Mouse (Mus musculus) heart, postnatal 25 days (tissue): ENCODE results near the gene Col5a1. TPM values are rescaled to one million over a fixed set of nuclear protein-coding genes. Genes with fewer than 3 reads are reported as not detected.

Experiments
- DNase-seq: peaks from one replicate; pipeline ENCODE4 v3.0.0; 2022; ENCODE audit warnings: low spot score
- intact Hi-C: fragments of 180-260 bp; cut with DNase I; formaldehyde crosslinking; loops from one replicate; pipeline ENCODE4 v1.15.1; 2025
- total RNA-seq, 2 experiments: library from RNA; stranded (reverse); gene quantifications; 2 replicates each; pipeline ENCODE4 v1.2.3; 2021

Col5a1 gene
- total RNA-seq, 2 experiments from 2014 or later = 50.0 to 58.3 TPM

GRCm38 (mm10) chr2:27954924-27955323 lies 68.7 kb downstream of the Col5a1 start:
- intact Hi-C loops = no loop called here

DNA sequence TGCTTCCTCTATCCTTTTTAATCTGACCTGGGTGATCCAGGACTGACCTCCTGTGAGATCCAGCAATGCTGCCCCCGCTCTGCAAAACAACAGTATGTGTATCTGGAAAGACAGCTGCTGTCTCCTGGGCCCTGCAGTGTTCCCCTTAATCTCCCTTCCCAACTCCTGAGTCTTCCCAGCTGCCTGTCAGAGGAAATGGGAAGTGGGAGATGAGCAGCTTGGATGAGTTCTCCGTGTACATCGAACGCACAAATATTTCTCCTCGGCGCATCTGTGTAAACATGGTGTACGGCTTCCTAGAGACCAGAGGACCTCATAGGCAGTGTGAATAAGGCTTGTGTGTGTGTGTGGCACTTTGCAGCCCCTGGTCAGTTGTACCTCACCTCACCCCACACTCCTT lies 70.5 kb downstream of the Col5a1 start:
- intact Hi-C loops = no loop called here
- no peak for DNase-seq

More at GRCm38 (mm10) chr2:27954924-27955323, 68.7 kb downstream of the Col5a1 start:
- no peak for DNase-seq

- no peak for DNase-seq
- intact Hi-C loops = no loop called here
Observed at GRCm38 (mm10) chr2:27957184-27957583, 71.0 kb downstream of the Col5a1 start.

- intact Hi-C loops = no loop called here
- DNase-seq = no peak
Observed at GRCm38 (mm10) chr2:27959275-27959674, 73.0 kb downstream of the Col5a1 start.

GRCm38 (mm10) chr2:27961190-27961589 lies 75.0 kb downstream of the Col5a1 start:
- no peak for DNase-seq
- intact Hi-C loops = no loop called here

- intact Hi-C loops = no loop called here
- DNase-seq = no peak
Observed at GRCm38 (mm10) chr2:27962406-27962805, 76.2 kb downstream of the Col5a1 start.

DNA sequence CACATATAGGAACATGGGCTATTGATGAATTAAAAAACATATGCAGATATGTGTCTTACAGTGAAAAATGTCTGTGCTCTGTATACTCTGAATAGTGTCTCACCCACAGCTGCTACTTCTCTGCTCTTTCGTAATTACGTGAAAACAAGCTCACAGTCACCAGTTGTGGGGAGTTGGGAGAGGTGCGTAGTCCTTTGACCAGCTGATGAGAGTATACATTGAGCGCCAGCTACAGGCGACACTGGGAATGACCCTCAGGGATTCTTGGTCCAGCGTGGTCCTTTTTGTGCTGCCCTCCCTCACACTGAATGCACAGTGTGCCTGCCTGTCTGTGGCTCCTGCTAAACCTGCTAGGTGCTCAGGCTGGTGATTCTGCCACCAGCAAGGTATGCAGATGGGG lies 82.9 kb downstream of the Col5a1 start:
- intact Hi-C loops = no loop called here
- no peak for DNase-seq

GRCm38 (mm10) chr2:27973840-27974239 lies 87.6 kb downstream of the Col5a1 start:
- intact Hi-C loops = loop anchor here (1.0 to 5.0 kb wide), 3 partner anchors 47 to 422 kb away; no protein-coding TSS in a partner anchor
- no peak for DNase-seq

DNA sequence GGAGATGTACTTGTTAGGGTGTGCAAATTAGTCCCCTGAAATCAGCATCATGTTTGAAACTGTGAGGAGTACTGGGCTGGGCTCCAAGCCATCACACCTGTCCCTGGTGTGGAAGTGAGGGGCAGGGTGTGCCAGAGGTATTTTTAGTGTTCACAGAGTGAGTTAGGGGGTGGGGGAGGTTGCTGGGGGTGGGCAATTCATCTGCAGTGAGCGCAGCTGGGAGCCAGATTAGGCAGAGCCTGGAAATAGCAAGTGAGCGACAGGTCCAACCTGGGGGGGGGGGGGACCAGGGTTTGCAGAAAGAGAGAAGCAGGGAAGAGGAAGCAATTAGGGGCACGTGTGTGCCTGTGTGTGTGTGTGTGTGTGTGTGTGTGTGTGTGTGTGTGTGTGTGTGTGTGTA lies 89.6 kb downstream of the Col5a1 start:
- DNase-seq = no peak
- intact Hi-C loops = loop anchor here (2.0 kb wide), 1 partner anchor 49 kb away; no protein-coding TSS in a partner anchor

DNA sequence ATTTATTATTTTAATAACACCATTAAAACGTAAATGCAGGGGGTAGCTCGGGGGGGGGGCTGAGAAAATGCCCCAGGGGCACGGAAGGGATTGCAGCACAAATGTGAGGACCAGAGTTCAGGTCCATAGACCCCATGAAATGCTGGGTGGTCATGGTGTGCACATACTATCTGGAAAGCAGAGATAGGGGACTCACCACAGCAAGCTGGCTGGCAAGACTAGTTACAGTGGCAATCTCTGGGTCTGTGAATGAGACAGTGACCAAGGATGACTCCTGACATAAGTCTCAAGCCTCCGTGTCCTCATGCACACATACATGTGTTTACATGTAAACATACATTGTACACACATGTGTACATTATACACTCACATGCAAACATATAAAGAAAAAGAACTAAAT lies 90.3 kb downstream of the Col5a1 start:
- intact Hi-C loops = no loop called here
- DNase-seq = no peak

DNA sequence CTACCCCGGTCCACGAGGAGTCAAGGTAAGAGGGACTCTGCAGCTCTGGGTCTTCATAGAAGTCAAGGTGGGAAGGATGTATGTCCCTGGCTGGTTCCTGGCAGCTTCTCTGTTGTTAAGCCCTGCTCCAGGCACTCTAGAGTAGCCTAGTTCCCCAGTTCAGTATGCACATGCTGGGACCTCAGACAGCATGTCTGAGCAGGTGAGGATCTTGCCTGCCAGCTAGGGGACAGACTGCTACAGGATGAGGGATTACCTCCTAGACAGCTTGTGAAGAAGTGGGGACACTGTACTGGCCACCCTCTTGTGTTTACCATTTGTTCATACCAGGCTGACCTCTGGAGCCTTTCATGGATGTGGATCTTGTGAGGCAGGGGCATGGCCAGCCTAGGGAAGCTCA lies 94.8 kb downstream of the Col5a1 start:
- intact Hi-C loops = loop anchor here (5.0 kb wide), 1 partner anchor 436 kb away; no protein-coding TSS in a partner anchor
- DNase-seq = no peak

- intact Hi-C loops = loop anchor here (5.0 kb wide), 1 partner anchor 435 kb away; no protein-coding TSS in a partner anchor
- DNase-seq = no peak
Observed at GRCm38 (mm10) chr2:27981621-27982535, 95.7 kb downstream of the Col5a1 start.

GRCm38 (mm10) chr2:27983093-27983492 lies 96.9 kb downstream of the Col5a1 start:
- intact Hi-C loops = loop anchor here (5.0 kb wide), 1 partner anchor 434 kb away; no protein-coding TSS in a partner anchor

DNA sequence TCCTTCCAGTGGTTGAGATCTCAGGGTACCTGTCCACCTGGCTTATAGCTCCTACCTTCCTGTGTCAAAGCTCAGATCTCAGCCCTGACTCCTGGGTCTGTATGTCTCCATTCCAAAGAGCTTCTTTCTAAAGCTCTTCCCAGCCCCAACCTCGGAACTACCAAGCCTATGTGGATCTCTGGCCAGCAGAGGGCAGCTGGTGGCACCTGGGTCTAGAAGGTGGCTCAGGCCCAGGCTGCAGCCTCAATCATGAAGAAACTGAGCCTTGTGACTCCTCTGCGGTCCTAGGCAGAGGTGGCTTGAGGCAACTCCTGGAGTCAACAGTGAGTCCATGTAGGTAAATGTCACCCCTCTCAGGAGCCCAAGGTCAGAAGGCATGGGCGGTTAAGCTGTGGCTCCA lies 97.7 kb downstream of the Col5a1 start:
- intact Hi-C loops = loop anchor here (5.0 kb wide), 1 partner anchor 433 kb away; no protein-coding TSS in a partner anchor
- DNase-seq = no peak

More at GRCm38 (mm10) chr2:27983093-27983492, 96.9 kb downstream of the Col5a1 start:
- no peak for DNase-seq

DNA sequence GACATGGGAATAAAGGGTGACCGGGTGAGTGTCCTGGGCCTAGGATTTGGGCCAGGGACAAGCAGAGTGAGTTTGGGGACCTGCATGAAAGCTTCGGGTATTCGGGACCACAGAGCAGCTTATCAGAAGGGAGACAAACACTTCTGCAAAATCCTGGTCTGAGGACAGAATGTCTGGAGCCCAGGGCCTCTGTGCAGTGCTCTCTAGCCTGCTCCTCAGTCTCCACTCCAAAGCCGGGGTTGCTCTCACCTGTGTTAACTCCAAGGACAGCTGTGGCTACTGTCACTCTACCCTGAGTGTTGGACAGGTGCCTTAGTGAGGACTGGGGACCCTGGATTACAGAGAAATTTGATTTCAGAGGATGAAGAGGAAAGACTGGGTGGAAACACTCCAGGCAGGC lies 100.5 kb downstream of the Col5a1 start:
- intact Hi-C loops = no loop called here
- DNase-seq = no peak

- intact Hi-C loops = no loop called here
- DNase-seq = no peak
Observed at GRCm38 (mm10) chr2:27990430-27991211, 104.4 kb downstream of the Col5a1 start.

DNA sequence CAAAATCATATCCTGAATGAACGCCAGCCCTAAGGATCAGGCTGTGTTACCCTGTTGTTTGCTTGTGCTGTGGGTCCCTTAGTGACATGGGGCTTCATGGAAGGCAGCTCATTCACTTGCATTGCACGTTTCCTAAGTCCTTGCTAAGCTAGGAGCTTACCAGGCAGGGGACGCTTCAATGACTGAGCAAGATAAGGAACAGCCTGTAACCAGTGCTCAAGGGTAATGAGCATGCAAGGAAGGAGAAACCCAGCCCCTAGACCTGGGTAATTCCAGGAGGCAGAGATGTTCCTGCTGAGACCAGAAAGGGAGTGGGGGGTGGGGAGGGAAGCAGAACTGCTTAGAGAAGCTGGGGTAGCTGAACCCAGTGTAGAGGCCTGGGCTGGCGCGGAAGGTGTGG lies 107.2 kb downstream of the Col5a1 start:
- intact Hi-C loops = no loop called here
- no peak for DNase-seq

- intact Hi-C loops = no loop called here
- no peak for DNase-seq
Observed at GRCm38 (mm10) chr2:27999996-28000583, 113.9 kb downstream of the Col5a1 start.

DNA sequence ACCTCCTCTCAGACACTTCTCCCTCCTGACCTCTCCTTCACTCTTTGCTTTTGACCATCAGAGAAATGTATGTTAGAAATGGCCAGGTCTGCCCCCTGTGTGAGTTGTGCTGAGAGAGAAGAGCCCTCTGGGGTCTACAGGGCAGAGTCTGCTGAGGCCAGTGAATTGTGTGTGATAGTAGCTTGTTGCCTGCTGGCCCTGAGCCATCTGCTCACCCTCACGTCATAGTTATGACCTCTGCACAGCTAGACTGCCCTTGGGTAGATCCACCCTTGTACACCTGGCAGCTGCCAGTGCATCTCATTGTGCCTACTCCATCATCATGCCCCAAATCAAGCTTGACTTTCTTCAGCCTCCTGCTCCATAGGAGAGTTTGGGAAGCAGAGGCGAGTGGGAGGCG lies 114.4 kb downstream of the Col5a1 start:
- DNase-seq = no peak
- intact Hi-C loops = no loop called here

GRCm38 (mm10) chr2:28001206-28001605 lies 115.0 kb downstream of the Col5a1 start:
- DNase-seq = no peak
- intact Hi-C loops = no loop called here
